Mouse (Mus musculus) heart, embryonic 11.5 days (tissue): ENCODE measurements around the gene Ltv1. TPM values are rescaled to one million over a fixed set of nuclear protein-coding genes. Genes with fewer than 3 reads are reported as not detected.

Source experiments
- ATAC-seq: fragments of 200-750 bp; cut with Nextera tagmentation; replicated peaks from 2 replicates; pipeline ENCODE4 v1.8.0; 2017; ENCODE audit warnings: moderate library complexity; ENCODE audit not compliant: insufficient number of reproducible peaks, low FRiP score, low TSS enrichment
- H3K27ac ChIP-seq: fragments of 300-500 bp; sonication (generic); 2 replicates; pipeline ENCODE4 v1.5.1; 2014; ENCODE audit warnings: mild to moderate bottlenecking, low read depth, low read length
- H3K27me3 ChIP-seq: fragments of 300-500 bp; sonication (generic); 2 replicates; pipeline ENCODE4 v1.6.1; 2014; ENCODE audit warnings: mild to moderate bottlenecking, low read length, mixed read lengths; ENCODE audit not compliant: control insufficient read depth, insufficient read depth
- H3K36me3 ChIP-seq: fragments of 300-500 bp; sonication (generic); 2 replicates; pipeline ENCODE4 v1.6.1; 2014; ENCODE audit warnings: mild to moderate bottlenecking, low read length, moderate library complexity, mixed read lengths; ENCODE audit not compliant: control insufficient read depth, insufficient read depth
- H3K4me1 ChIP-seq: fragments of 300-500 bp; sonication (generic); 2 replicates; pipeline ENCODE4 v1.6.1; 2014; ENCODE audit warnings: low read length; ENCODE audit not compliant: control insufficient read depth, insufficient read depth
- H3K4me2 ChIP-seq: fragments of 300-500 bp; sonication (generic); 2 replicates; pipeline ENCODE4 v1.6.1; 2014; ENCODE audit warnings: mild to moderate bottlenecking, moderate library complexity
- H3K4me3 ChIP-seq: fragments of 300-500 bp; sonication (generic); 2 replicates; pipeline ENCODE4 v1.5.1; 2014; ENCODE audit warnings: low read depth, low read length
- H3K9ac ChIP-seq: fragments of 300-500 bp; sonication (generic); 2 replicates; pipeline ENCODE4 v1.6.1; 2014; ENCODE audit warnings: mild to moderate bottlenecking, low read depth, low read length, moderate library complexity
- H3K9me3 ChIP-seq: fragments of 300-500 bp; sonication (generic); replicated peaks from 2 replicates; pipeline ENCODE4 v1.6.1; 2016; ENCODE audit warnings: low read length; ENCODE audit not compliant: control insufficient read depth
- WGBS: fragments of 180-500 bp; shearing (Covaris S2); extraction: QIAGEN DNeasy Blood & Tissue Kit; methylation state at CpG from one replicate; pipeline ENCODE4 v1.1.7; 2014; ENCODE audit not compliant: insufficient replicate concordance; 5-methylcytosine and 5-hydroxymethylcytosine counted together
- polyA plus RNA-seq: library from polyadenylated mRNA; unstranded; fragments of >200 nt; fragmentation: Nextera tagmentation; extraction: Ambion mirVana; gene quantifications from 2 replicates; pipeline ENCODE4 v1.2.1, GENCODE M21; 2014

Gene Ltv1
- polyA plus RNA-seq, 1 experiment from 2014 or later = 60.0 TPM

DNA sequence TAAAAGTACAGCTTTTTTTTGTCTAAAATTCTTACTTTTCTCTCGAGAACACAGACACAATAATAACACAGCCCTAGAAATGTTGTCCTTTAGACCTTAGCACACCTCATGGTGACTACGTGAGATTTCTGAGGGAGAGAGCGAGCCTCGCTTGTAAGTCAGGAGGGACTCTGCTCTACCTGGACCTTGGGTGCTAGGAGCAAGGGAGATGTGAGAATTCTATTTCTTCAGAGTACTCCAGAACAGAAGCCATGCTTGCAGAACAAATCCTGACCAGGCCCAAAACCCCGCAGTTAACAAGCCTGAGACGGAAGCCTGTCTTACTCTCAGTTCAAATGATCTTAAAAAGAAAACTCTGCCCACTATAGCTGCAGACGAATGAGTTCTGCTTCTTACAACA, 37.7 kb upstream of the Ltv1 start:
- Histone ChIP-seq H3K4me2 (no peak overlapping the region), H3K4me3 (no peak overlapping the region), H3K27ac (no peak overlapping the region), H3K36me3 (peaks cover 3% of the 10 kb centered on the region; the same call in 1 of the 2 replicates), H3K9me3 (no peaks in the 10 kb centered on the region), H3K27me3 (no peaks in the 10 kb centered on the region), H3K4me1 (peaks cover 19% of the 10 kb centered on the region), H3K9ac (no peak overlapping the region)
- no peak for ATAC-seq
- WGBS = 80% methylated on average over 7 of the region's 7 CpGs

DNA sequence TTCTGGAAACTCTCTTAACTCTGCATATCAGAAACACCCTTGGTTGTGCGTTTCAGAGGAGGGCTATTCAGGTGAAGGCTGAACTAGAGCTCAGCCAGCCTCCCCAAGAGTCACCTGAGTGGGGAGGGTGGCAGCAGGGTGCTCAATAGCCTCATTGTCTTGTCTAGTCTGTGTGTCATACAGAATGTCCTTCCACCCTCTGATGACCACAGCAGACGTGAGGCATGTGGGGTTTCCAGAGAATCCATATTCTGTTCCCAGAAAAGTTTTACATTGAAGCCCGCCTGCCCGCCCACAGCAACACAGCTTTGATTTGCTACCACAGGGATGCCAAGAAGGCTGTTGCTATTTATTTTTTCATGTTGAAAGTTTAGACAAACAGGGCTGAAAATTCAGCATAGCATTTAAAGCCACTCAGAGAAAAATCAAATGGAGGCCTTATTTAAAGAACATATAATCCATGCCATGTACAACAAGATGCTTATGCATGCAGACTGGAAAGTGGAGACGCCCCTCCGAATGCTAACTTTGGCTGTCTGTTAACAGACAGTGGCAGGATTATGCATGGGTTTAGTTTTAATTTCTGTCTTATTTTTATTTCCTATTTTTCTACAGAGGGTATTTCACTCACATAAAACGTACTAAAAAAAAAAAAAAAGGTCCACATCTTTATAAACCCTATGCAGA, 32.6 kb upstream of the Ltv1 start:
- no peaks in the 10 kb centered on the region for H3K9me3 ChIP-seq
- no peak overlapping the region for H3K9ac ChIP-seq
- H3K27ac ChIP-seq = no peak overlapping the region
- WGBS = 81% methylated on average over 7 of the region's 7 CpGs
- no peak for ATAC-seq
- H3K4me3 ChIP-seq = no peak overlapping the region
- peaks cover 16% of the 10 kb centered on the region for H3K36me3 ChIP-seq
- H3K4me2 ChIP-seq = no peak overlapping the region
- H3K27me3 ChIP-seq = no peaks in the 10 kb centered on the region
- 0 out of 2 replicates have a peak, but pooled peaks cover 3% of the 10 kb centered on the region for H3K4me1 ChIP-seq

DNA sequence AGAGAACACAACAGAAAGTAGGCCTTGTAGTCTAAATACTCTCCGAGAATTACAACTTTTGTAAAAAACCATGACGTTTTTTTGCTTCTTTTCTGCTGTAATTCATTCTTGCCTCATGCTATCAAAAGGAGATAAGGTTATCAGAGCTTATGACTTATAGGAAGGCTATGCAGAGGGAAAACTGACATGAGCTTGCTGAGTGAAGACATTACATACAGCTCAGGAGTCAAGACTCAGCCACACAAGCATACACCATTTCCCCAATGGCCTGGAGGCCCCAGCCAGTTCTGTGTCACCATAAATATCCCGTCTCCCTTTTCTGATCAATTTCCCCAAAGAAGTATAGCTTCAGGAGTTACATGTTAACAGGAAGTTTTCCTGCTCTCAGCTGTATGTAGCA, 29.2 kb upstream of the Ltv1 start:
- no peak for ATAC-seq
- H3K36me3 ChIP-seq = peaks cover 18% of the 10 kb centered on the region; the same call in 1 of the 2 replicates
- no peak overlapping the region for H3K27ac ChIP-seq
- H3K27me3 ChIP-seq = no peaks in the 10 kb centered on the region
- no peak overlapping the region for H3K4me2 ChIP-seq
- no peak overlapping the region for H3K4me3 ChIP-seq
- H3K9ac ChIP-seq = no peak overlapping the region
- no peaks in the 10 kb centered on the region for H3K4me1 ChIP-seq
- no peaks in the 10 kb centered on the region for H3K9me3 ChIP-seq
- WGBS = 63% methylated on average over 3 of the region's 3 CpGs

DNA sequence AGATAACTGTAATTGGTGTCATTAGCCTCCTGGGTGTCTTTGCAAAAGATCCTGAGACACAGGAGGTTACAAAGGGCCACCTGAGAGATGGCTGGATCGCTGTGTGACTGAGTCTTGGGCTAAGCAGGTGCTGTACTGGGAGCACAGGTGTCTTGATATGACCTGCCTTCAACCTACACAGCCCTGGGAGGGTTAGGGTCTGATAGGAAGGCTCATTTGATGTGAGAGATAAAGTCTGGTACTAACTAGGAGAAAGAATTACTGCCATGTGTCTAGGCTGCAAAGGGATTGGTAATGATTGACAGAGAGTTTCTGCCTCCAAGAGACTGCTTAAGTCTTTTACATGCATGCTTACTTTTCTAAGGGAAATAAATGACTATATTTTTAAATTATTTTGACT, 27.1 kb upstream of the Ltv1 start:
- H3K27me3 ChIP-seq = no peaks in the 10 kb centered on the region
- no peak overlapping the region for H3K9ac ChIP-seq
- no peak overlapping the region for H3K27ac ChIP-seq
- no peaks in the 10 kb centered on the region for H3K9me3 ChIP-seq
- WGBS = 69% methylated on average over 1 of the region's 1 CpGs
- H3K4me3 ChIP-seq = no peak overlapping the region
- ATAC-seq = no peak
- peaks cover 18% of the 10 kb centered on the region; the same call in 1 of the 2 replicates for H3K36me3 ChIP-seq
- H3K4me2 ChIP-seq = no peak overlapping the region
- no peaks in the 10 kb centered on the region for H3K4me1 ChIP-seq

DNA sequence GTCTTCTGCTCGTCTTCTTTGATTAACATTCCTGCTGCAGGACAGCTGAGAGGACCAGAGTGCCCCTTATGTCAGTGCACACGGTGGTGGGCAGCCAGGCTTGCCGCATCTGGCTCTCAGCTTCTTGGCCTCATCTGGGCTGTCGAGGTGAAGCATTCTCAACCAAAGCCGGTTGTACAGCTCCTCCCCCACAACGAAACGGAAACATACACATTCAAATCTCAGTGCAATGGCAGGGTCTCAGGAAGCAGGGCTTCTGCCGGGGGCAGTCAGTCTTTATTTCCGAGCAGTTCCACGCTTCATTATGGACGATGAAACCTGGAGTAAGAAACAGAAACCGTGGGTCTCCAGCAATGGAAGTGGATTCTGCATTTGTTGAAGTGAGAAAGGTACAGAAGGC, 21.0 kb upstream of the Ltv1 start:
- Histone ChIP-seq H3K27ac (peak overlapping the region; percentile 24; the same call in 1 of the 2 replicates), H3K27me3 (no peaks in the 10 kb centered on the region), H3K9me3 (no peaks in the 10 kb centered on the region), H3K9ac (no peak overlapping the region), H3K4me3 (no peak overlapping the region), H3K4me2 (peak overlapping the region; percentile 3; the same call in 1 of the 2 replicates), H3K36me3 (0 out of 2 replicates have a peak, but pooled peaks cover 5% of the 10 kb centered on the region), H3K4me1 (peaks cover 28% of the 10 kb centered on the region)
- ATAC-seq = no peak
- 46% methylated on average over 12 of the region's 12 CpGs for WGBS

DNA sequence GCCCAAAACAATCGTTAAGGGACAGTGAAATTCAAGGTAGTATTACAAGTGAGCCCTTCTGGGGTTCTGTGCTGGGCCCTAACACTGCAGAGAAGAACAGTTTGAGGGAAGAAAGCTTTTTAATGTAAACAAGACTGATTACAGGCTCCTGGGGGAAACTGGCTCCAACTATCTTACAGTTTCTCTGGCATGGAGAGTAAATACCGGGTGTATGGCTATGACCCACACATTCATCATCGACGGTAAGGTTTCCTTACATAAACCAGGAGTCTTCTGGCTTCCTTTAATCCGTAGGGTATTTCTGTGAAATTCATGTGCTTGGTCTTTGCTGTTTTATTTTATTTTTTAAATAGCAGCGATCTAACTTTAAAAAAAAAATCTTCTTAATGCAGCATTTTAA, 19.9 kb upstream of the Ltv1 start:
- WGBS = 42% methylated on average over 6 of the region's 6 CpGs
- H3K4me2 ChIP-seq = no peak overlapping the region
- no peaks in the 10 kb centered on the region for H3K27me3 ChIP-seq
- H3K4me1 ChIP-seq = peaks cover 28% of the 10 kb centered on the region
- H3K27ac ChIP-seq = peak overlapping the region; percentile 22; the same call in 1 of the 2 replicates
- no peak for ATAC-seq
- H3K4me3 ChIP-seq = no peak overlapping the region
- H3K9ac ChIP-seq = no peak overlapping the region
- H3K9me3 ChIP-seq = no peaks in the 10 kb centered on the region
- H3K36me3 ChIP-seq = 0 out of 2 replicates have a peak, but pooled peaks cover 5% of the 10 kb centered on the region

DNA sequence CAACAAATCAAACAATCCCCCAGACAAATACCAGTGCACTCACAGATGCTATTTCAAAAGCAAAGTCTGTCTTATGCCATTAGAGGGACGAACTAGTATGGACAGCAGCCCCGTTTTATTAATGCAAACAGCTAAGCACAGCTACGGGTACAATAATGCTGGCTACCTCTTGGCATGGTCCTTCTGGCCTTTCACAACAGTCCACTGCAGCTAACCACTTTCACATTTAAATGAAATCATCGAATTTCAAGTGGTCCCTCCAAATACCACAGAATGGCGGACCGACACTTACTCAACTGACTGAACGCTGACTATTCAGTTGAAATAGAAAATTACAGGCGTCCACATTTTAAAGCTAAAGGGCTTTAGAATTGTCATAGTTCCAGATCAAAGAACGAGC, 19.4 kb upstream of the Ltv1 start:
- WGBS = 78% methylated on average over 9 of the region's 9 CpGs
- Histone ChIP-seq H3K9me3 (no peaks in the 10 kb centered on the region), H3K27ac (0 out of 2 replicates have a peak overlapping the region, but pooled peaks have one; percentile 35), H3K27me3 (no peaks in the 10 kb centered on the region), H3K9ac (no peak overlapping the region), H3K4me3 (no peak overlapping the region), H3K4me1 (peaks cover 28% of the 10 kb centered on the region), H3K36me3 (0 out of 2 replicates have a peak, but pooled peaks cover 2% of the 10 kb centered on the region), H3K4me2 (no peak overlapping the region)
- ATAC-seq = no peak

DNA sequence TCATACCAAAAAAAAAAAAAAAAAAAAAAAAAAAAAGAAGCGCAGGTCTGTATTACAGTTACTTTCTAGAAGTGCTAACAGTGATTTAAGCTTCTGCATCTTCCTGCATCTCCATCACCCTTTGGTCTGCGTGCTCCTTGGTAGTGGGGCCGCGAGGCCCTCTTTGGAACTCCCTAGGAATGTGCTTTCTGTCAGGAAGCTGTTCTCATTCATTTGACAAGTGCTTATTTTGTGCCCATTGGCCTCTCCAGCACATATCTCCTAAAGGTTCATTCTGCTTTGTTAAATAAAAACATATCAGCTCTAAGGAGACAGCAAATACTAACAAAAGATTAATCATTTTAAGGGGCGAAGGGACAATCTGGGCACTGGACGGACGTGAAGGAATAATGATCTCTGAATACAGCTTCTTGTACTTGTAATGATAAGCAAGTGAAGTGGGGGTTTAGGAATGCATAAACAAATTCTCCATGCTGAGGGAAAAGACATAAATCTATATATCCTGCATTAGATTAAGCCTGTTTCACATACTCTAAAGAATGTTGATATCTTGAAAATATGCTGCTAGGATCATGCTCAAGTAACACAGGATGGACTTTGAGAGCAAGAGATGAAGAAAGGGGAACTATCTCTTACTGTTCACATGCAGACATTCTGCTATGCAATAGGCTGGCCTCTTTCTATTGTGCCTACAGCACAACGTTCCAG, 17.1 kb upstream of the Ltv1 start:
- no peak overlapping the region for H3K4me2 ChIP-seq
- H3K27me3 ChIP-seq = no peaks in the 10 kb centered on the region
- no peaks in the 10 kb centered on the region for H3K36me3 ChIP-seq
- no peak overlapping the region for H3K27ac ChIP-seq
- peaks cover 28% of the 10 kb centered on the region for H3K4me1 ChIP-seq
- no peak overlapping the region for H3K9ac ChIP-seq
- WGBS = 33% methylated on average over 8 of the region's 8 CpGs
- H3K9me3 ChIP-seq = no peaks in the 10 kb centered on the region
- no peak for ATAC-seq
- H3K4me3 ChIP-seq = no peak overlapping the region
